Mouse (Mus musculus): ENCODE measurements around the gene Slc9a9. TPM values are rescaled to one million over a fixed set of nuclear protein-coding genes. Genes with fewer than 3 reads are reported as not detected.
A peak's percentile ranks its signal among the peaks of the same experiment; 100 is the strongest.

Gene Slc9a9
- total RNA-seq, 1 experiment from 2014 or later: 2.3 TPM

DNA sequence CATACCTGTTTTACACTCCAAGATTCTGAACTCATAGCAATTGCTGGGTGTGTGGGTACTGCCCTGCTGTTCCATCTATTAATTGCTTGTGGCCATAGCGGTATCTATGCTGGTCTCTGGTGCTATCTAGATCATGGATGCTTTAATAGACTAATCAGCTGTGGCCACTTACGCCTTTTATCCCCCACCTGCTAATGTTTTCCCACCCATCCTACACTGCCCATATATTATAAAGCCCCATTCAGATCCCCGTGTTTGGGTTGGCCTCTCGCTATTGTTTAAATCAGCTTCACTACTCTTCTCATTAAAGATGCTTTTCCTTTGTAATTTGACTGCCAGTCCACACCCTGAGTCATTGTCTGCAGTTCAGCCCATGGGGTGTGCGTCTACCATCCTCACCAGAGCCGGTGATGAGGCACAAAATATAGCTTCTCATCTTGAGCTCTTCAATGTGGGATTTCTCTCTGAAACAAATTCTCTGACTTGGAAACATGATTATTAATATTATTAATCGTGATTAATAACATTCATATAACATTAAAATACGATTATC is 168.8 kb downstream of the Slc9a9 start:
- no peak for DNase-seq

DNA sequence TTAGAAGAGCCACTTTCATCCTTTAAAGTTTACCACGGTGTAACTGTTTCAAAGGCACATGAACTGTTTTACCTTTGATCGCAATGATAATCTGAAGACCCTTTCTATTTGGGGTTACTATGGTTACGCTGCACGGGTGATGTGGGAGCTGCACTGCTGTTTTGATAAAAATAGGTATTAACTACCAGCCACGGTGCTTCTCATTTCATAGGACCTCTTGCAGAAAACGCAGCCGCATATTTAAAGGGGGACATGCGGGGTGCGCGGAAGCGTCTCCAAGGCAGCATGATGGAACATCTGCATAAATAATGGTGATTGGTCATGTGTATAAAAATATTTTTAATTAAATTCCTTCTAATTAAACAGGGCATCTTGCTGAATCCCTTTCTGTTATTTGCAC is 169.5 kb downstream of the Slc9a9 start:
- no peak for DNase-seq

DNA sequence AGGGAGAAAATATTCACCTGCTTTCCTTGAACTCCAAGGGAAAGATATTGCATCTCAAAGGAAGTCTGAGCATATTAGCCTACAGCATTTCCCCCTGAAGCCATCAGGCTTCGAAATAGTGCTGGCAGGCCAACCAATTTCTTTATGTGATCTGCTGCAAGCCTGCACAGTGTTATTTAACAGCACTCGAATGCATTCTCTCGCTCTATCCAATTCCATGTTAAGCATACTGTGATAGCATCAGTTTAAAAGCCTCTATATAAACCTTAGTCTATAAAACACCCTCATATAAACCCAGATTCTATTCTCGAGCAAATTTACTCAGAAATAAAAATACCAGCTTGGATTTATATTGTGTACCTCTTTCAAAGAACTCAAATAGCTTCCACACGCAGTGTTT is 170.7 kb downstream of the Slc9a9 start:
- no peak for DNase-seq

DNA sequence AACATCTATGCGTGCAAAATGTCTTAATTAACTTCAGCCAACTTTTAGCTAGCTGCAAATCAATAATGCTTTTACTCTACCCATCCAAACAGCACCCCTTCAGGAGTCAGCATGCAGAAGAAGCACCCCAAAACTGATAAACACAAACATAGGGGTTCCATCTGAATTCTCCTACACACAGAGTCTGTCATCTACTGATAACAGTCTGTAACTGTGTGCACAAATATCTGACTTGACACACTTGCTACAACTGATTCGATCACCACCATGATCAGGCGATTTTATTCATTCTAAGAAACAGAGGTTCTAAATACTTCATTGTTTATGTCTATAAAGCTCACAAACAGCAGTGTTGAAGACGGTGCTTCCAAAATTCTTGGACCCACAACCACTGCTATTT is 171.3 kb downstream of the Slc9a9 start:
- DNase-seq: no peak

DNA sequence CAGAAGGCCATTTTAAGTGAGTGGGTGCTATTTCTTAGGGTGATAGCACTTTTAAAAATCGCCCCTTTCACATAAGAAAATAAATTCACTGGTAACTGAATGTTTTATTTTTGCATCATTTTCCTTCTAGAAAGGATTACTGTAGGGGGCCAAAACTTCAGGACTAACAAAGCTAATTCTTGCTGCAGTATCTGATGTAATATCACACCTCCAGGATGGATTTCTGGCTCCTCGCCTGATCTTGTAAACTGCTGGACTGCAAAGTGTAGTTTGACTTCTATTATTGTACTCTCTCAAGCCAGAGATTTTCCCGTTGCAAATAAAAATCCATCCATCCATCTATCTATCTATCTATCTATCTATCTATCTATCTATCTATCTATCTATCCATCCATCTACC is 174.5 kb downstream of the Slc9a9 start:
- DNase-seq: no peak

DNA sequence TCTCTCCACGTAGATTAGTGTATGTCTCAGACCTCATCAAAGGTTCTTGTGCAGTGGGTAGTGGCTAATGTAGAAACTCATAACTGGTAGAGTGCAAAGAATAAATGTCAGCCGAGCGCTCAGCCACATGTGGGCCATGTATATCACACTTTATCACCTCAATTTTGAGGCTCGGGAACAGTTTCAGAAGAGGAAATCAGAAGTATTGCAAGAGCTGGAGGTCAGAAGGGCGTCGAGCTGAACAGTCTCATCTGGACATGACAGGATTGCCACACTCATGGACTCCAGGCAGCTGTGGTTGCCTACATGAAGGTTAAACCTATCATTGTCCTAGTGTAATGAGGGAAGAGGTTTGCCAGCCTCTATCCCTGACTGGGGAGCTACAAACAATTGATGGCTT is 177.9 kb downstream of the Slc9a9 start:
- no peak for DNase-seq

DNA sequence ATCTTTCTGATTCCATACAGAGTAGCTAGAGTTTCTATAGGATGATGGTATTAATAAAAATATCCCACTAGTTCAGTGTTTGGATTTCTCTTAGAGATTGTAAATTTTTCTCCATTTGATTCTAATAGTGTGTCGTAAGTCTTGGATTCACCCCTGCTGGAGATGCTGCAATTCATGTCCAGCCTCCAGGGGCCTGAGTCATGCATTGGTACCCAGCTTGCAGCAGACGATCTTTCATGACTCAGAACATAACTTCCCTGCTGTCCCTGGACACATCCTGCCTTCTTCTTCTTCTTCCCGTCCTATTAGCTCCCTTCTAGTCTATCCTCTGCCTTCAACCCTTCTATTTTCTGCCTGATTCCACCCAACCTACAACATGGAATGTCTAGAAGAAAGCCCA is 181.8 kb downstream of the Slc9a9 start:
- peak; percentile 38 for DNase-seq

DNA sequence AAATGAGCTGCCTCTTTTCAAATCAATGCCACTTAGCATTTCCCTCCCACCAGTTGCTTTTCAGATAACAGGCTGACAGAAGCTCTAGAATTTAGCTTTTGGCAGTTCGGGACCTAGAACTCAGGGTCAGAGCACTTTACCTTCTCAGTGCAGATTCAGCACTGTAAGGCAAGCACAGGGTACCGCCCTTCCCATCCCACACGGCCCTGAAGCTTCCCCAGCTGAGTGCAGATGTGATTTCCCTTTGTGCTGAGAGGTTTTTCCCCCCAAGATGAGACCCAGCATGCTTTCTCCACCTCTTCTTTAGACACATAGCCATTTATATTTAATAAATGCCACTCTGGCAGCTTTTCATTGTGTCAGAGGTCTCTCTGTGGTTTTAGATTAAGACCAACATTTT is 186.4 kb downstream of the Slc9a9 start:
- no peak for DNase-seq

DNA sequence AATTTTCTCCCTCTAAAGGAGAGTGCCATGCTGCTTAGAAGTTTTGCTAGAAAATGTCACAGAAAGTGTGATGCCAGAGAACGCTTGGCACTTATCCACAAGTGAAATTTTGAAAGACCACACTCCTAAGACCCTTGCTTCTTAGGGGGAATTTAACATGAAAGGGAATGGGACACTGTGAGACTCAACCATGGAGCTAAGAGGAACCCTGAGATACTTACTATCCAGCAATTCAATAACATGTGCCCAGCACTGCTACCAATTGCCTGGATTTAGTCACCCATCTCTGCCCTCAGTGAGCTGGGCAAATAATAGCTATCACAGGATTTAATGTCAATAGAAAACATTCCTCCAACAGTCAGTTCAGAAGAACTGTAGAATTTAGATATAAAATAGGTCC is 198.8 kb downstream of the Slc9a9 start:
- no peak for DNase-seq

DNA sequence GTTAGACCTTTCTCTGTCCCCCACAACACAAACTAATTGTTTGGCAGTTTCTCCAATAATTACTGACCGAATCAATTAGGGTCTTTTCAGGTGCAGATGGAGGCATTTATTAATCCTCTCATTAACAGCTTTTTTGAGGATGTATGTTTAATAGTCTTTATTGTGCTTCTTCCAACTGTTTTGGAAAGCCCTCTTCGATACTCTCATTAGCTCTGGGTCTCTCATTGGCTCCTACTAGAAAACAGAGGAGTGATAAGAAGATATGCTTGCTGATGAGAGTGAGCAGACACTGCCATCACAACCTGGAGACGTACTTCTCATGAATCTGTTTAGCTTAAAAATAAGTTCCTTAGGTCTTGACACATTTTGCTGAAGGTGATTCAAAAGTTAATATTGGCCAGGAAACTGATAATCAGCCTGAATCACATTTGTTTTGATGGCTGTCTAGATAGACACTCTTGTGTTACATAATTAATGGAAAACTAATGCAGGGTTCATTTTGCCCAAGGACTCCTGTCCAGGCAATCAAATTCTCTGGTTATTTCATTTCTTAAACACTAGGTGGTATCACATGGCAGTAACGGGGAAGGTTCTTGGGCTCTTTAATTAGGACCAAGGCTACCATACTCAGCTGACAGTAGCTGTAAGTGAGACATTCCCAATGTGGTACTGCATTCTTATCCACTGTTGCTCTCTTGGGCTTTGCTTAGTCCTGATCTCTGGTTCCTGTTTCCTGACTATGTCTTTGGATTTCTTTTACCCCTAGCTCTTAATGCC is 199.5 kb downstream of the Slc9a9 start:
- no peak for DNase-seq

DNA sequence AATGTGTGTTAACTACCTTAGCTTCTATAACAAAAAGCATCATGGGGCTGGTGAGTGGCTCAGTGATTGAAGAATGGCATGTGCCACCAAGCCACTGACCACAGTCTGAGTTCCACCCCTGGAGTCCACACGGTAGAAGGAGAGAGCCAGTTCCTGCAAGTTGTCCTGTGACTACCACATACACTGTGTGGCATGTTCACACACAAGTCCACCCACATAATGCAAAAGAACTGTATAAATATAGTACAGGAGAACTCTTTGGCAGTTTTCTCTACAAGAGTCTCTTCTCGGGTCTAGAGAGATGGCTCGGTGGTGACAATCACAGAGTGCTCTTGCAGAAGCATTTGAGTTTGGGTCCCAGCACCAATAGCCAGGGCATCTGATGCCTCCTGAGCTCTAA is 212.8 kb downstream of the Slc9a9 start:
- DNase-seq: no peak

DNA sequence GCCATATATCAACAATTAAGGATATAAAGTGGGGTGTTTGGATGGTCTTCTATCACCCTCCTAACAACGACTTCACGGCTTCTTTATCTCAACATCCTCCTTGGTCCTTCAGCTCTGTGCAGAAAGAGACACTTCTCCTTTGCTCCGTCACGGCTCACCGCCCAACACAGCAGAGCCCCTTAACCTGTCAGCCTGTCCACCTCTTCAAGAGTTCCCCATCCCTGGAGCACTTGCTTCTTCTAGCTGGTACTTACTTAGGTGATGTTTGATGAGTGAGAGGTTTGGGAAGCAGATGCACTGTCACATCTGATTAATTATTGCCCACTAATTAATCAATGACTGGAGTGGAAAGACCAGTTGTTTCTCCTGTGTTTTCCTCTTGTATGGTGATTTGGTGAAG is 213.7 kb downstream of the Slc9a9 start:
- DNase-seq: no peak

DNA sequence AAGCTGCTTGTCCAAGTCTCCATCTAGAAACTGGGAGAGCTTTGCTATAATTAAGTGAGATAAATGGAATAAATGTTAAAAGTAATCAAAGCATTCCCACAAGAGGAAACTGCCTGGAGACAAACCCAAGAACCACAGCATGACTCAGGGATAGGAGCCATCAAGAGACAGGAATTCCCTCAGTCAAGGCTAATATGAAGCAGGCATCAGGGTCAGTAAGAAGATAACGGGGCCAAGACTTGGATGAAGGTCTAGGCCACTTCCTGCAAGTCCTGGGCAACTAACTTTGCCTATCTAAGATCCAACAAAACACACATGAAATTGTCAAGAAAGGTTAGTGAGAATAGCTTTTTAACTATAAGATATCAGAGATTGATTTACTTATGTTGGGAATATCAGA is 215.4 kb downstream of the Slc9a9 start:
- DNase-seq: peak; percentile 23

DNA sequence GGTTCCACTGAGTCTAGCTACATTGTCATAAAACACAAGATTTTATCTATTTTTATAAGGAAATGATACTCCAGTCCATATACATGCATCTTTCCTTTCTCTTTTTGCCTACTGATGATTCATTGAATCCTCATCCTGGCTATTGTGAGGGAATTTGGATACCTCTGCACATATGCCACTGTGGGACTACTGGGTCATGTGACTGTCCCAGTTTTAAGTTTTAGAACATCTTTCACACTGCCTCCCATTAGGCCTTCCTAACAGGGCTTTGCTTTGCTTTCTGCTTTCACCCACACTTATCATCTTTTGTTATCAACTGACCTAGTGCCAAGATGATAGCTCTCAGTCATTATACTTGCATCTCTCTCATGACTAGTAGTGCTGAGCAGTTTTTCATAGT is 219.9 kb downstream of the Slc9a9 start:
- no peak for DNase-seq

DNA sequence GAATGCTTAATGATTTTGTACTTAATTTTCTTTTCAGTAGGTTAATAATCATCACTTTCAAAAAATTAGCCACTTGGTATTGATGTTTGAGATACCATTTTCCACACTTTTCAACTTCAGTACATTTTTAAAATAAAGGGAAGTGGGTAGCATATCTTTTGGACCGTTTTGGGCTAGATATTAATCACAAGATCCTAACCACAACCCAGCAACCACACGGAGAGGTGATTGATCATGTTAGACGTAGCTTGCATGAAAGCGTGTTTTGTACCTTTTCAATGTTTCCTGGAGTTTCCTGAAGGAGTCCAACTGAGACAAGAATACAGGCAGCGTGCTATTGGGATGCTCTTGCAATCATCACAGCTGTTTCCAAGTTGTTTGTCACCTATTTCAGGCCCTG is 226.2 kb downstream of the Slc9a9 start:
- no peak for DNase-seq

DNA sequence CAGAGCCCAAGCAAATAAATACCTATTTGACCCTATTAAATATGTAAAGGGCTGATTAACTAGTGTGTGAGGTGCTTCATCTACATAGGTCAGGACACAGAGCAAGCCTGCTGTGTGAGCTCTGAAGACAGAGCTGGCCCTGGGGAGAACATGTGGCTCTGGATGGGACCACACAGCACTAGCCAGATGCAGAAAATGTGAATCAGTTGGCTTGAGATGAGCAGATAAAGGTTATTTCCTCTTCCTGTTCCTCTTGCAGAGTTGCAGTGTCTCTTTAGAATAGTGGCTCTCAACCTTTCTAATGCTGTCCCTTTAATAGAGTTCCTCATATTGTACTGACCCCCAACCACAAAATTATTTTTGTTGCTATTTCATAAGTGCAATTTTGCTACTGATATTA is 234.5 kb downstream of the Slc9a9 start:
- no peak for DNase-seq

DNA sequence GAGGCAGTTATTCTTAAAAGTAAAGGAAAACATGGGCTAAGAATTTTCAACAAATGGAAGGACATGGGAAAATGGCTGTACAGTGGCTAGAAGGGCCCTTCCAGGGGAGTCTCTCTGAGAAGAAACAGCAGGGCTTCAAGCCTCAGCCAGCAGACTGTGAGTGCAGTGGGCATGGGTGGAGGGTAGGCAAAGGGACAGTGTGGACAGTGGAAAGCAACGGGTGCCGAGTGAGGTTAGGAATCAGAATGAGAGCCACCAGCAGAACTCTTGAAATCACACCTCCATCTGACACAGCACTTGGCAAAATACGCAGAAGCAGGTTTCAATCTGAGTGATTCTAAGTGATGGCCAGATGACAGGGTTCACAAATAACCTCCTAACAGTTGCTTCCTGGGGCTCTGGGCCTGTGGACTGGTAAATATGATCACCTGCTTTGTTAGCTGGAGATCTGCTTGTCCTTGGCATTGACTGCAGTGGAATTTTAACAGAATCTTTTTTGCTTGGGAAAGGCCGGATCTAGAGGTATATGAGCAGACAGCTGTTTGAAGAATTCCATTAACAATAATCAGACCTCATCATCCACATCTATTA is 237.4 kb downstream of the Slc9a9 start:
- no peak for DNase-seq

DNA sequence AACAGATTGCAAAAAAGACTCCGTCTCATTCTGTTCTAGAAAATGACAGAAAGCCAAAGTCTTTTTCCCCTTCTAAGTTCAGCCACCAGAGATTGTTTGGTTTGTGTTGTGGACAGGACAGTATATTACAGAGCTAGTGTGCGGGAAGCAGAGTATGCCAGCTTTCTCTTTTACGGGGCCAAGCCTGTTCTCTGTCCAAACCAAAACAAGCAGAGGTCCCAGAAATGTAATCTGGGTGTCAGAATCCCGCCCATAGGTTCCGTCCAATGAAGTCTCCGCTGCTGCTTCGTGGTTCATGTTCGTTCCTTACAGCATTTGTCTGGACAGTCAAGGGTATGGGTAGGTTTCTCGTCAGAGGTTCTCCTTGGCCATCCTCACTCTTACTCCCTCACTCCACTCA is 242.4 kb downstream of the Slc9a9 start:
- DNase-seq: no peak

DNA sequence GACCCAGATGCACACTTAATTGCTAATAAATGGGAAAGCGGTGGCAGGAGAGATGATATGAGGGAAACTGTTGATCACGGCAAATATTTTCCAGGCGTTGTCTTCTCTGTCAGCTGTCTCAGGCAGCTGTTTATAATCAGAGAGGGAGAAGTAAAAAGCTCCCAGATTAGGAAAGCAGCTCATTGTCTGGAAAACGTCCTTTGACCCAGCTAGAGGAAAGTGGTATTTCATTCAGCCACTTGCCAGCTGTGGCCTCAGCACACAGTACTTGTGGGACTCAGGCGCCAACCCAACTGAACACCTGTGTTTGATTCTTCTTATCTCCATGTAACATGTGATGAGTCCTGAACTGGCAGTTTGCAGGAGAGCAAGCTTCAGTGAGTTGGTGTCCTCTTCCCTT is 252.4 kb downstream of the Slc9a9 start:
- no peak for DNase-seq

DNA sequence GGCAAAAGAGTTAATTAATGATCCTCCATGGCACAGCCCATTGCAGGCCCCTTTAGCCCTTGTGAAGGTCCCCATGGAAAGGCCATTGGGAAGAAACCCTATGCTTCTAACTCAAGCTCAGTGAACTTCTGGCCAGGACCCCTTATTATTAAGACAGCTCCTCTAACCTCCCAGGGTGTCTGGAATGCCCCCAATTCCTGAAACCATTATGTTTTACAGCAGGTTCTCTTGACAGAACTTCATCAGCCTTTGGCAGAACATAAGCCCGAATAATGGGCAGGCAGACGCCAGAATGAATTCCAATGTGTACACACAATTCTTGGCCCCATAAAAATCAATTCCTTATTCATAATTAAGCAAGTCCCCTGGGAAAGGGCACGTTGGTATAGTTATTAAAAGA is 256.1 kb downstream of the Slc9a9 start:
- DNase-seq: no peak

DNA sequence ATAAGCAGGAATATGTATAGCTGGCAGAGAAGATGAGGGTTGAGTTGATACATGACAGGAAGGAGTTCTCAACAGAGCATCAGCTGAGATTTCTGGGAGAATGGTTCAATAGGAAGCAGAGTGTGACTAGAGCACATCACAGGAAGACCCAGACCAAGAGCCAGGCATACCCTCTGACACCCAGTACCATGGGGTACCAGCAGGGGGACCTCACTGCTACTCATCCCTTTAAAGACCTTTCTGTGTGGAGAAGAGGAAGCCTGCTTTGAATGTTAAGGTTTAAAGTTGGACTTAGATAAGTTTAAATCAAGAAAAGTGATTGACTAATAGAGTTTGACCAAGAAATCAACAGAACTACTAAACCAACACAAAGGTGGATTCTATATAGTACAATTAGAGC is 257.4 kb downstream of the Slc9a9 start:
- peak; percentile 61 for DNase-seq

DNA sequence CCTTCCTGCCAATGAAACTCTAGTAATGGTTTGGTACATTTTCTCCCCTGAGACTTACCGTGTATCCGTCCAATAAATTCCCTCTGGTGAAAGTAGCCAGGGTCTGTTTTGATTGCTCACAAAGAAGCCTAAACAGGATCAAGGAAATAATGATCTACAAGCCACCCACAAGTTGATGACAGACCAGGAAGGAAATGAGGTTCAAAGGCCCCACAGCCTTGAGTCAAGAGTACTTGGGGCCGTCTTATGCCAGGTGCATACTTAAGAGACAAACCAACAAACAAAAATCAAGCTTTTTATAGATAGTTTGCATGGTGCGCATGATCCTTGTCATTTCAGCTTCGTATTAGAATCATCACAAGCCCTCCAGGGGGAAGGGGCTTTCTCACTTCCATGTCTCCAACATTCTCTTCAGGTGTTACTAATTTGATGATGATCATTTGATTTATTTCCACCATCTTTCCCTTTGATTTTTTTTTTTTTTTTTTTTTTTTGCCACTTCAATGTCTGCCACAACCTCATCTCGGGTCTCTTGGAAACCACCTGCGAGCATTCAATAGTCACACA is 275.9 kb downstream of the Slc9a9 start:
- DNase-seq: no peak

DNA sequence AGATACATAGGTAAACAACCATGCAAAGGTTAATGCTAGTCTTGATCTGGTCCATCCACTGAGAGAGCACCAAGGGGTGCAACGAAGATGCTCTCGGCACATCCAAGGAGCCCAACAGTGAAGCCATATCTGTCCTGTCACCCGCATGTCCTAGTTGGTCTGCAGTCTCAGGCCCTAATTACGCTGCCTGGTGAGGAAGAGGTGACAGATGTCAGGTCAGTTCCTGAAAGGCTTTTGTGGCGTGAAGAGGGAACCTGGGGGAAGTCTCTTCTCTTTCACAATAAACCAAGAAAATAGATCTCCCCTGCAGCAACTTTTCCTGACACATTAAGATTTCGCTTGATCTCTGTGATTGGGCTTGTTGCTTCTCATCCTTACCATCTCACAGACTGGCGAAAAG is 277.5 kb downstream of the Slc9a9 start:
- no peak for DNase-seq

DNA sequence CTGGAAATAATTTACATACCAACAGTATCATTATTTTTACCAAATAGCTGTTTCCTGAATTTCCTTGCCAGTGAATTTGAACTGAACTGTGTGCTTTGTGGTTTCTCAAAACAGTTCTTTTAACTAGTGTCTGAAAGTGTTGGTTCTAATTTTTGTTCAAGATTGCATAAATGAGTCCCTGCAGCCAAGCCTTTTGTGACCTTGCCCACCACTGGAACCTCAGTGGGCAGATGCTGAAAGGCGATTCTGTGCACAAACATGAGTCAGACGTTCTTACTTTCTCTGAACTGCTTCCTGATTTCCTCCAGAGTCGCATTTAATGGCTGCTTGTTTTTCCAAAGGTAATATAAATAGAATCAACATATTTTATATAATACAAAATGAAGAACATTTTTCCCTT is 281.0 kb downstream of the Slc9a9 start:
- DNase-seq: no peak
